ENCODE assay signal across 12 mouse cellular contexts in the genomic region with DNA sequence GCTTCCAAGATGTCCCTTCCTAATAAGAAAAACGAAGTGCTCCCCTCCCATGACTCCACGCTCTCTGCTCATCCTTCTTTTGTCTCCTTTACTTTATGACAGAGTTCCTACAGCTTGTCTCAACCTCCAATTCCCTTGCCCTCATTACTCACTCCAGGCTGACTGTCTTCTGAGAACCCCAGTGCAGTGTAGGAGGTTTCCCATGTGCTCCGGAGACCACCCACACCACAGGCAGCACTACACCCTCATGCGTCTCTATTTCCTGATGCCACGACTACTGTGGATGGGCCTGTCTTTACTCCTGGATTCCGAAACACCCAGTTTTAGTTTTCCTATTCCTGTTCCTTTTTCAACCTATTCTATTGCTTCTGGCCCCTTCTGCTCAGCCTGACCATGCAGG.
"Had no signal": no experiment of that assay in that cellular context is flagged by ENCODE, and none has a peak within 500 bp of the region (broad histone marks: within the 10 kb centered on the region; RNA-seq: fewer than 3 reads in every experiment).

No protein-coding gene starts in this region.

- ATAC-seq: intestine, embryonic 15.5 days; liver, embryonic 12.5 days; midbrain, embryonic 15.5 days had no signal

- DNase-seq: kidney, adult 18-20 months; kidney, postnatal 10 days; kidney, postnatal 4 days; lung, embryonic 14.5 days; lung, postnatal 10 days; lung, postnatal 4 days; spleen, adult 18-20 months; thymus, adult 2 months; thymus, postnatal 25 days had no signal
